Mouse (Mus musculus): ENCODE results near the gene Lmo1. TPM values are rescaled to one million over a fixed set of nuclear protein-coding genes. Genes with fewer than 3 reads are reported as not detected.

Gene Lmo1
- total RNA-seq (2017): 3.1 and 7.5 TPM in 2 replicates

DNA sequence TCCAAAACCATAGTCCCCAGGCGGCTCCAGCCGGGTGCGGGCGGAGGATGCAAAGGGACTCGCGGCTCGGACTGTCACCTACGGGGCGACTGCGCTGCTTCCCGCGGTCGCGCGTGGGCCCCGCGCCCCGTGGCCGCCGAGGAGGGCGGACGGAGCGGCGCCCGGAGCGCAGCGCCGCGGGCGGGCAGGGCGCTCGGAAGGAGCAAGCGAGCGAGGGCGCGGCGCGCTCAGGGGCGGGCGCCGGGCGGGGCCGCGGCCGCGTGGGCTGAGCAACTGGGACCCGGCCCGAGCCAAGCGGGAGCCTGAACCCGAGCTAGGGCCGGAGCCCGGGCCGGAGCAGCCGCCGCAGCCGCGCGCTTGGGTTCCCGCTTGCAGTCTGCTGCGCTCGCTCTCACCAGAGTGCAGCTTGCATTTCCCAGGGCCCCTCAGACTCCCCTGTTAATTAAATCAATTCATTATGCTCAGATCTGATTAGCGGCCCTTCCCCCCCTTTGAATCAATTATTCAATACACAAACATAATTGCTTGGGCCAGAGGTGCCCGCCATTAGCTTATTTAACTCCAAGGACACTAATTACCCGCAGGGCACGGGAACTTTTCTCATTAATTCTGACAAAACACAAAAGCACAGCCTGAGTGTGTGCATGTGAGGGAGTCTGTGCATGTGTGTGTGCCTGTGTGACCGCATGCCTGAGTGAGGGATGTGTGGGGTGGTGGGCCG lies at the start of gene Lmo1:
TSS of gene Lmo1 (minus strand) at position 259 of the 721 bp plus-strand sequence.
- no peak for ATAC-seq (replicated peaks; ENCODE audit: low read depth, poor library complexity, severe bottlenecking)

DNA sequence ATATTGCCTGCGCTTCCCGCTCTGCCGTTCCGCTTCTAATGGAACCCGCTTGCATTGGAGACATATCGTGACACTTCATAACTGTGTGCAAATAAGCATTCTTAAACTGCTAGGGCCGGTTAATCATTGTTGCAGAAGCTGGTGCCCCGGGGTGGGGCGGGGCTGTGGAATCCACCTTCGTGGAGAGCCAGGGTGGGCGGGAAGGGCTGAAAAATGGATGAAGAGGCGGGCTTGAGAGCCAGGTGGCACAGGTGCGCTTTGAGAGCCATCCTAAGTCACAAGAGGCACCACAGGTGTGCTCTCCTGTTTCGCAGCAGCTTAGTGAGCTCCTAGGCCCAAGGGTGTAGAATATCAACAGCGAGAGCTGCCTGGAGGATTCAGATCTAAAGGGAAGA lies 46.7 kb upstream of the Lmo1 start:
- no peak for ATAC-seq (replicated peaks; ENCODE audit: low read depth, poor library complexity, severe bottlenecking)

GRCm38 (mm10) chr7:109220766-109221715 lies 46.0 kb upstream of the Lmo1 start:
- ATAC-seq (replicated peaks; ENCODE audit: low read depth, poor library complexity, severe bottlenecking): no peak

DNA sequence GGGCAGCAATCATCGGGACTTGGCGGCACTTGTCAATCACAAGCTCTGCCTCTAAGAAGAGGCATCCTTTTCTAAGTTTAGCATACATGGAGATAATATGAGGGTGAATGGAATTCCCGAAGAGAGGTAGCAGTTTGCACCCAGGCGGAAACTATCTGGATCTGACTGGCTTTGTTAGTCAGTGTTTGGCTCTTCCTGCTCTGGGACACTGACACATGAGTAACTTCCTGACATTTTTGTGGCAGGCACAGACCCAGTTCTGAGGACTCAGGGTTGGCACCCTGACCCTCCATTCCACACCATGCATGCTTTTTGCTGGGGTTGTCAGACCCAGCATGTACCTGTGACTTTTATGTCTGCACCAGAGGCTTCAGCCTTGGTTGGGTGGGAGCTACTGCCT lies 45.0 kb upstream of the Lmo1 start:
- no peak for ATAC-seq (replicated peaks; ENCODE audit: low read depth, poor library complexity, severe bottlenecking)

DNA sequence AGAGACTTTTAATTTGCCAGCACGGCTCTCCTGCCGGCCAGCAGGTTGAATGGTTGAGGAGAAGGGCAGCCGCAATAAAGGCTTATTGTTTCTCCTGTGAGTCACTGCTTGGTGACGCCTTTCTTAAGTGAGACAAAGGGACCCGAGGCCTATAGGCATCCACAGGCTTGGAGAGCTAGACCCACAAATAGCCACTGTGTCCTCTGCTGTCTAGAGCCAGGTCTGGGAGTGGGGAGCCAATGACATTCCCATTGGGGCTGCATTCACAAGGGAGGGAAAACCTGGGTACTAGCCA lies 43.9 kb upstream of the Lmo1 start:
- ATAC-seq (replicated peaks; ENCODE audit: low read depth, poor library complexity, severe bottlenecking): no peak

DNA sequence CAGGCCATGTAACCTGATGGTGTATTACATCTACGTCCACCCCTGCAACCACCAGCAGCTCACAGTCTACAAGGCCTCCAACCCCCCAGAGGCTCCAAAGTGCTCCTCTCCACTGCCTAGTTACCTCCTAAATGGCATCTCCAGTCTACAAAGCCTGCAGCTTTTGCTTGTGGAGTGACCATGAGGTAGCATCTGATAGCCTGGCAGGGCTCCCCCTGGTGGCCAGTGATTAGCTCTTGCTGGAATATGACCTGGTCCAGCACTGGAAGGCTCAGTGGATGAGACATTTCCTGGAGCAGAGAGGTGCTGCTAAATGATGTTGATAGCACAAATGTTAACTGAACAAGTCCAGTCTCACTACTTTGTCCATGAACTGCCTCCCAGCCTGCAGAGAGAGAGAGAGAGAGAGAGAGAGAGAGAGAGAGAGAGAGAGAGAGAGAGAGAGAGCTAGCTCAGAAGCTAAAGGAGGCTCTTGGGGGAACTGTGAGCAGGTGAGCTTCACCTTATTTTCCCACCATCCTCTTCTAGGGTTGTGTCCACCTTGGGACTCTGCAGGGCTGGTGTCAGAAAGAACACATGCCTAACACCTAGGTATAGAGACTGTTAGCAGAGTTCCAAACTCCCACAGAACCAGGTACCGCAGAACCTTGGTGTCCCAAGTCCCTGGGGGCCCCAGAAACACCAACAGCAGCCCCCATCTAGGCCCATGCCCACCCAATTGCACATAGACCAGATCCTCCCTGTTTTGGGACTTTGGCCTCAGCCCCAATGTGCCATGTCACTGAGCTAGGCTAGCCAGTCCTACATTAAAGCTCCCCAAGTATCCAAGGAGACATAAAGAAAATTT lies 43.3 kb upstream of the Lmo1 start:
- peak; percentile 90 for ATAC-seq (replicated peaks; ENCODE audit: low read depth, poor library complexity, severe bottlenecking)

DNA sequence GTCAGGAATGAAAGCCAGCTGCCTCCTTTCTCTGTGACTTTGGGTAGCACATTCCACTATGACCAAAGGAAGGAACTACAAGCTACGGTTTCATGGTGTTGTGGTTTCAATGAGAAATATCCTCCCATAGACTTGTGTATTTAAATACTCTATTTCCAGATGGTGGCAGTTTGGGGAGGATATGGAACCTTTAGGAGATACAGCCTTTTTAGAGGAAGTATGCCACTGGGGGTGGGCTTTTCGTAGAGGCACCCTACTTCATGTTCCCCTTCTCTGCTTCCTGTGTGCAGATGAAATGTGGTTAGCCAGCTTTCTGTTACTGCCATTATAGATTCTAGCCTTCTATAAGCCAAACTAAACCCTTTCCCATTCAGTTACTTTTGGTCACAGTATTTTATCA lies 34.8 kb upstream of the Lmo1 start:
- peak; percentile 92 for ATAC-seq (replicated peaks; ENCODE audit: low read depth, poor library complexity, severe bottlenecking)

DNA sequence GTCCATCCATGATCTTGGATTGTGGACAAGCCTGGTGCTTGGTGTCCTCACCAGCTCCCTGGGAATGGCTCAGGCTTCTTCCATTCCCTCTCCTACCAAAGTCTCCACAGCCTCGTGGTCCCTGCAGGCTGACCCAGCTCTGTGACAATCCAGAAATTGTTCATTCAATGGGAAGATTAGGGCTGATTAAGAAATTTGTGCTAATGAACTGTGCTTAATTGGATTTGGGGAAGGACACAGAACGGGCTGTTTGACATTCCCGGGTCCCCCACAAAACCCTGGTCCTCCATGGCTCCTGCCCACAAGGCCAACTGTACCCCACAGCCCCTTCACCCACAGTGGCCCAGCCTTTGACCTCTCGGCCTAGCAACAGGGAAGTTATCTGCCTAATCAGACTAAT lies 32.8 kb upstream of the Lmo1 start:
- no peak for ATAC-seq (replicated peaks; ENCODE audit: low read depth, poor library complexity, severe bottlenecking)

DNA sequence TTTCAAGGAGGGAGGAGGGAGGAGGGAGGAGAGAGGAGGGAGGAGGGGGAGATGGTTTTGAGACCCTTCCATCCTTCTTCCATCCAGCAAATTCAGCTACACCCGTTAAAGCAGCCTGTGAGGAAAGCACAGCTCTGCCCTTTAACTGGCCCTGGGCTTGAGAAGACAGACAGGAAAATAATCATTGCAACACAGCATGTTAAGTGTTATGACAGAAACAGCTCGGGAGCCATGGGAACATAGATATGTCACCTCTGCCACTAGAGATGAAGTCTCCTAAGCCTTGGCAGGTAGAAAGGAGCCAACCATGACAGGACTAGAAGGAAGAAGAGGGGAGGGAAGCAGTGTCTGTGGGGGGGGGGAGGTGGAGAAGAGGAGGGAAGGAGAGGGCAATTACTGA lies 31.4 kb upstream of the Lmo1 start:
- ATAC-seq (replicated peaks; ENCODE audit: low read depth, poor library complexity, severe bottlenecking): 0 out of 2 replicates have a peak, but pooled peaks have one; percentile 12

DNA sequence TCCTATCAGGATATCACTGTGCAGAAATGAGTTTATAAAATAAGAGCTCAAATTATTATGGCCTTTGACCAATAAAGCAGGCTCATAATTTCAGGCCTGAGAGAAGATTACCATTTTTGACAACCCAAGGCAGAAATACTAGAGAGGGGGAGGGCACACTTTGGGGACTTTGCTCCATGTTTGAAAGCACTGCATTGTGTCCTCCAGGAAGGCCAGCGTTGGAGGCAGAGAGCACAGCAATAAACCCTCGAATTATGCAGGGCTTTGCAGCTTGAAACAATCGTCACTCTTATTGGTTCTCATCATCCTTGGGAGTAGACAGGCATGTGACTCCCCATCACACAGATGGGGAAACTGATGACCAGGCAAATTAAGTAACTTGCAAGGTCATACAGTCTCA lies 28.1 kb upstream of the Lmo1 start:
- no peak for ATAC-seq (replicated peaks; ENCODE audit: low read depth, poor library complexity, severe bottlenecking)

- no peak for ATAC-seq (replicated peaks; ENCODE audit: low read depth, poor library complexity, severe bottlenecking)
Measured at GRCm38 (mm10) chr7:109200559-109200958, 25.6 kb upstream of the Lmo1 start.

DNA sequence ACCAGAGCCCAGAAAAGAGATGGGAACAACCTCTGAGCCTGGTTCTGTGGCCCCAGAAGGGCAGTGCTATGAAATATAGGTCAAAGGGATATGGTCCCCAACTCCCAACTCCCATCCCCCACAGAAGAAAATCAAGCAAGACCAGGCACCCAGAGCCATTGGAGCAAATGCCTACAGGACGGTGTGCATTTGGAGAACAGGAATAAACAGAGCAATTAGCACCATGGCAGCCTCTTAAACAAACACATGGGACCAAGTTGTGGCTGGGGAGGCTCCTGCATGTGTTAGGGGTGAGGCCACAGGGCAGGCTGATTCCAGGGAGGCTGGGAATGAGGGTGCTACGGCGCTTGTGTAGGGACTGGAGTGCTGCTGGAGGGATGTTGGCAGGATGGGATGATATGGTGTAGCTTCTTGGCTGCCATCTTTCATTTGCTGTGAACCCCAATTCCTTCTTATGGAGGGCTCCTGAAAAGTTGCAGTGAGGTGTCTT lies 22.2 kb upstream of the Lmo1 start:
- ATAC-seq (replicated peaks; ENCODE audit: low read depth, poor library complexity, severe bottlenecking): no peak

DNA sequence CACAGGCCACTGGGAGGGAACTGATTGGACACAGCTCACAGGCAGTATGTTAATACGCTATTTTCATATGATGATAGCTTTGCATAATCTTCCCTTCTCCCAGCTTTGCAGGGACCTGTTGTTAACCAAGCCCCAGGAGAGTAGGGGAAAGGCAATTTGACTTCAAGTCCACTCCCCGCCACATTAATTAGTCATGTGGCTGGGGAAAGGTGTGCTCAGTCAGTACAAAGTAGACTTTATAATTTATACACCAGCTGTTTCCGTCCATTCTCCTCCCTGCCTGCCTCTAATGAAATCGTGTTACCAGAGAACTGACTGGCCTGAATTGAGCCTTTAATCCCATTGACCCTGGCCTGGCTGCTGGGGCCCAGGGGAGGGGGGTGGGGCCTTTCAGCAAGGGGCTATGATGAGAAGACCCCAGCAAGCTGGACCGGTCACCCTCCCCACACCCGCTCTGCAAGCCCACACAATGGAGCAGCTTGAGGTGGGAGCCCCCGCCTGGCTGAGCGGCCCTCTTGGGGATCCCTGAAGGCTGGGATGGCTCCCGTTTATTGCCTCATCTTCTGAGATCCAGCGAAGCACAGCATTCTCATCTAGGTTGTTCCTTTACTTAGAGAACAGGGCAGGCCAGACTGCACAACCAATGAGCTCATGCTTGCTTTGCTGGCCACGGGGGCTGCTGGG lies 21.5 kb upstream of the Lmo1 start:
- ATAC-seq (replicated peaks; ENCODE audit: low read depth, poor library complexity, severe bottlenecking): no peak

- no peak for ATAC-seq (replicated peaks; ENCODE audit: low read depth, poor library complexity, severe bottlenecking)
Measured at GRCm38 (mm10) chr7:109195982-109196381, 21.0 kb upstream of the Lmo1 start.

DNA sequence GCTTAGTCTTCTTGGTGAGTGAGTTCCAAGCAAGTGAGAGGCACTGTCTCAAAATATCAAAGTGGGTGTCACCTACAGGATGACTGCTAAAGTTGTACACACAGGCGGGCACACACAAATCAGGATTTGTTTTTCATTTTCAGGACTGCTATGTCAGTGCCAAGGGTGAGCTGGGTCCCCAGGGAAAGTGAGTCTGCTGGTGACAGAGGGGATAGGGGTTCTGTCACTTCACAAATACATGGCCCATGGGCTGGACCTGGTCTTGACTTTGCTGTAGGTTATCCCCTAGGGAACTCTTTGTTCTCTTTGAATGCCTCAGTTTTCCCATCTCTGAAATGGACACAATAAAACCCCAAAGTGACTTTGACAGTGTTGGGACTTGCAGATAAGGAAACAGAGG lies 19.8 kb upstream of the Lmo1 start:
- no peak for ATAC-seq (replicated peaks; ENCODE audit: low read depth, poor library complexity, severe bottlenecking)

DNA sequence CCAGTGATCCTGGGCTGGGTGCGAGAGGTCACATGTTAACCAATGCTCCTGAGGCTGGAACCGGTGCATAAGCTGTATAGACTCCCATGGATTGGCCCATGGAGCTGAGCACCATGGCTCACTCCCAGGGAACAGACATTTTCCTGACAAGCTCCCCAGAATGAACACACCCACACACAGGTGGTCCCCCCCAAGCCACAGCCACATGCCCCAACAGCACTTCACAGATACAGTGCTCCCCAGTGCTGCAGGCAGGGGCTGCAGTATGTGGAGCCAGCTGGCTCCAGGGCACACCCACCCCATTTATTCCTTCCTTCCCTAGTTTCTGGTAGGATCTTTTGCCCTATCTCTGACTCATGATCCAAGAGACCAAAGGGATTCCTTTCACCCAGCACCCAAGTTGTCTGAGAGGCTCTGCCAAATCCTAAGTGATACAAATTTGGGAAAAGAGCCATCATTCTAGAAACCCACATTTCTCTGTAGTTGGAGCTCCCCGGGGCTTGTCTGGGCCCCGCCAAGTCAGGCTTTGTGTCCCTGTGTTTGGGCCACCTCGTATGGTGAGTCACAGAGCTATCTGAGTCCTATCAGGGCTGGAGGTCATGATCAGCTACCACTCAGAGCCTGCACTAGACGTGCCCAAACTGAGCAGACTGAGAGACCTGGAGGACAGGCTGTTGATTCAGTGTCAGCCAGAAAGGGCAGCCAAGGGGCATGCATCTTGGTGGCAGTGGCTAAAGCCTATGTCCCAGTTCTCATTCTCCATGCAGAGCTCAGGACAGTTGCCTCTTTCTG lies 12.4 kb upstream of the Lmo1 start:
- ATAC-seq (replicated peaks; ENCODE audit: low read depth, poor library complexity, severe bottlenecking): no peak

GRCm38 (mm10) chr7:109185975-109186374 lies 11.0 kb upstream of the Lmo1 start:
- peak; percentile 66 for ATAC-seq (replicated peaks; ENCODE audit: low read depth, poor library complexity, severe bottlenecking)

DNA sequence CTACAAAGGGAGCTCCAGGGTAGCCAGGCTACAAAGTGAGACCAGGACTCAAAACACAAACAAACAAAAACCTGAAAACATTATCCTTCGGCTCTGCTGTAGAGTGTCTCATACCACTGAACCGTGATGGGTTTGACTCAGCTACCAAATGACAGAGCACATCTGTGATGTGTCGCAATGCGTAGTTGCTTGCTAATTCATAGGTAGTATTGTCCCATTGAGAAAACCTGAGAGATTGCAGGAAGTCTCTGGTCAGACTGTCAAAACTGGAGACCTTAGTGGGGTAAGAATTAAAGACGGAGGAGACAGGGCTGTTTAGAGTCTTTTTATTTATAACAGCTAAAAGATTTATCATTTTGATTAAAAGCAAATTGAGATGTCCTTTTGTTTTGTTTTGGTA lies 10.6 kb upstream of the Lmo1 start:
- no peak for ATAC-seq (replicated peaks; ENCODE audit: low read depth, poor library complexity, severe bottlenecking)

DNA sequence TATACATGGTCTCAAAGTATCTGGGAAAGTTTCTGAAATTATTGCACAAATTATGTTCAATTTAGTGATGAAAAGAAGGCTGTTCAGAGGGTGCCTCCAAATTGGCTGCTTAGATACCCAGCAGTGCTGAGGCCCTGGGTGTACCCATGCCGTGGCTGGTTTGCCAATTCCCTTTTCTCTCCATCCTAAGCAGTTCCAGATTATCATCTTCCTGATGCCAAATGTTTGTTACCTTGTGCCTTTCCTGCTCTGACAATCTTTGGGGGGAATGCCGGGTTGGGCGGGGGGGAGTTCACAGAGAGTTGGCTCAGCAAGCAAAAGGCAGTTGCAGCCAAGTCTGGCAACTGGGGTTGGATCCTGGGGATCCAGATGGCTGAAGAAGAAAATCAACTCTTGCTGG lies 1.7 kb upstream of the Lmo1 start:
- ATAC-seq (replicated peaks; ENCODE audit: low read depth, poor library complexity, severe bottlenecking): no peak

All from common myeloid progenitor, adult 5-6 weeks (primary cell).